Mouse (Mus musculus) liver, postnatal 0 days (tissue): Measurements from ENCODE around the gene Trp53rkb.

ENCODE experiments used
- CTCF ChIP-seq: sonication (generic); IDR thresholded peaks from 2 replicates; pipeline ENCODE4 v1.5.1; 2016; ENCODE audit warnings: antibody characterized with exemption, low read depth
- EP300 ChIP-seq: IDR thresholded peaks from 2 replicates; pipeline ENCODE4 v1.6.1; 2016; ENCODE audit warnings: antibody characterized with exemption, low read depth, mild to moderate bottlenecking

- TF ChIP-seq CTCF = no peak
- no peak for TF ChIP-seq EP300
Measured at GRCm38 (mm10) chr2:166743504-166743903, 48.8 kb upstream of the Trp53rkb start.
